ENCODE assay signal across 21 mouse cellular contexts in the genomic region with DNA sequence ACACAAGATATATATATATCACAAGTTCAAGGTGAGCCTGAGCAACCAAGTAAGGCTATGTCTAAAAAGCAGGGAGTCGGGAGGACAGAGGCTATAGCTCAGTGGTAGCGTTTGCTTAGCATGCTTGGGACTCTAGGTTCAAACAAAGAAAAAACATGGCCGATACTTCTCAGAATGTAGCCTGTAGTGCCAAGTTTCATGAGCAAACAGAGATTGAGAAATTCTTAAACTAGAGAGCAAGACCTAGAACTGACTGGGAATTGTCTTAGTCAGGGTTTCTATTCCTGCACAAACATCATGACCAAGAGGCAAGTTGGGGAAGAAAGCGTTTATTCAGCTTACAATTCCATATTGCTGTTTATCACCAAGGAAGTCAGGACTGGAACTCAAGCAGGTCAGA. TPM values are rescaled to one million over a fixed set of nuclear protein-coding genes. Genes with fewer than 3 reads are reported as not detected.
DNase-seq lines count a peak whose midpoint lies in the region; ATAC-seq and TF ChIP-seq lines count a peak whose summit lies in the region.
"Had no signal": no experiment of that assay in that cellular context is flagged by ENCODE, and none has a peak within 500 bp of the region (broad histone marks: within the 10 kb centered on the region; RNA-seq: fewer than 3 reads in every experiment).

No protein-coding gene starts in this region.

- no peak for TF ChIP-seq POLR2A in liver, adult 2 months (IDR thresholded peaks at IDR 0.05; ENCODE audit: extremely low read depth, insufficient read depth, low read length)

- no peak for TF ChIP-seq CTCF in liver, adult 2 months (IDR thresholded peaks at IDR 0.05; ENCODE audit: low read depth, low read length)
- no peak for TF ChIP-seq CTCF in liver, postnatal 0 days (IDR thresholded peaks at IDR 0.05; ENCODE audit: low read depth)
- TF ChIP-seq CTCF in lung, postnatal 0 days (IDR thresholded peaks at IDR 0.05): no peak

- H3K27me3 ChIP-seq in liver, adult 2 months (ENCODE audit: control insufficient read depth, insufficient read depth, low read length): no peaks in the 10 kb centered on the region
- H3K27me3 ChIP-seq in liver, postnatal 0 days (ENCODE audit: insufficient read depth, low read length): no peaks in the 10 kb centered on the region
- no peaks in the 10 kb centered on the region for H3K27me3 ChIP-seq in lung, postnatal 0 days (replicated peaks; ENCODE audit: insufficient read depth, low read length)
- H3K27me3 ChIP-seq: embryonic facial prominence, embryonic 12.5 days; forebrain, embryonic 15.5 days had no signal

- DNase-seq in liver, adult 2 months (ENCODE audit: extremely low read depth, low read depth, low spot score): peak; percentile 75
- DNase-seq in liver, postnatal 0 days: no peak
- DNase-seq in lung, postnatal 0 days (ENCODE audit: low spot score): peak; percentile 80
- no peak for DNase-seq in lung, postnatal 14 days
- peak; percentile 9 for DNase-seq in adipocyte (ENCODE audit: low spot score)
- DNase-seq in thymus, postnatal 4 days: no peak
- DNase-seq: adrenal gland, adult 8-10 months; adrenal gland, postnatal 14 days; adrenal gland, postnatal 36 days; cerebellum, adult 11-12 months; cerebellum, adult 2 months; cerebellum, adult 9-10 months; cerebellum, postnatal 10 days; cerebellum, postnatal 25 days; forebrain, postnatal 0 days had no signal

- no peaks in the 10 kb centered on the region for H3K9me3 ChIP-seq in liver, postnatal 0 days (ENCODE audit: low read length)
- no peaks in the 10 kb centered on the region for H3K9me3 ChIP-seq in lung, postnatal 0 days (ENCODE audit: low read length)
- H3K9me3 ChIP-seq: embryonic facial prominence, embryonic 10.5 days; embryonic facial prominence, embryonic 12.5 days; forebrain, embryonic 13.5 days; forebrain, embryonic 15.5 days had no signal

- TF ChIP-seq EP300 in liver, postnatal 0 days (IDR thresholded peaks at IDR 0.05; ENCODE audit: low read depth): no peak
- no peak for TF ChIP-seq EP300 in lung, postnatal 0 days (IDR thresholded peaks at IDR 0.05)

- H3K79me2 ChIP-seq in liver, adult 2 months (ENCODE audit: control insufficient read depth, insufficient read depth, low read length): 0 out of 2 replicates have a peak, but pooled peaks cover 2% of the 10 kb centered on the region

- WGBS in liver, adult 2 months: 21% methylated on average over 4 of the region's 4 CpGs
- 71% methylated on average over 4 of the region's 4 CpGs for whole genome bisulfite sequencing in liver, postnatal 0 days (ENCODE audit: insufficient replicate concordance)
- 54% methylated on average over 4 of the region's 4 CpGs for WGBS in lung, postnatal 0 days

- H3K4me1 ChIP-seq in liver, adult 2 months (ENCODE audit: control insufficient read depth, insufficient read depth, low read length): 0 out of 2 replicates have a peak, but pooled peaks cover 2% of the 10 kb centered on the region
- H3K4me1 ChIP-seq in liver, postnatal 0 days (ENCODE audit: insufficient read depth): peaks cover 10% of the 10 kb centered on the region
- peaks cover 6% of the 10 kb centered on the region; the same call in 1 of the 2 replicates for H3K4me1 ChIP-seq in lung, postnatal 0 days (ENCODE audit: insufficient read depth, low read depth, low read length)

- H3K4me2 ChIP-seq in liver, postnatal 0 days (ENCODE audit: low read depth, low read length): no peak overlapping the region
- no peak overlapping the region for H3K4me2 ChIP-seq in lung, postnatal 0 days (replicated peaks; ENCODE audit: low read depth, low read length)
- H3K4me2 ChIP-seq: embryonic facial prominence, embryonic 12.5 days; forebrain, embryonic 13.5 days; forebrain, embryonic 15.5 days had no signal

- H3K9ac ChIP-seq in liver, adult 2 months (ENCODE audit: low read depth, low read length): no peak overlapping the region
- no peak overlapping the region for H3K9ac ChIP-seq in liver, postnatal 0 days (replicated peaks)
- H3K9ac ChIP-seq in lung, postnatal 0 days (replicated peaks; ENCODE audit: low read depth): no peak overlapping the region
- H3K9ac ChIP-seq: embryonic facial prominence, embryonic 12.5 days; forebrain, embryonic 13.5 days; forebrain, embryonic 15.5 days; forebrain, postnatal 0 days had no signal

- ATAC-seq in liver, postnatal 0 days: no peak
- no peak for ATAC-seq in lung, postnatal 0 days
- ATAC-seq: activated CD4-positive, CD25-positive, alpha-beta regulatory T cell, adult 4 months; forebrain, embryonic 13.5 days; forebrain, embryonic 15.5 days; forebrain, postnatal 0 days; Patski had no signal

- H3K27ac ChIP-seq in liver, adult 2 months (replicated peaks; ENCODE audit: insufficient read depth, low read depth, low read length): no peak overlapping the region
- no peak overlapping the region for H3K27ac ChIP-seq in liver, postnatal 0 days (ENCODE audit: low read depth)
- H3K27ac ChIP-seq in lung, postnatal 0 days (ENCODE audit: low read length): no peak overlapping the region
- H3K27ac ChIP-seq: embryonic facial prominence, embryonic 10.5 days; embryonic facial prominence, embryonic 12.5 days; forebrain, embryonic 13.5 days; forebrain, embryonic 15.5 days had no signal

- H3K36me3 ChIP-seq in liver, adult 2 months (ENCODE audit: control insufficient read depth, insufficient read depth, low read length): no peaks in the 10 kb centered on the region
- no peaks in the 10 kb centered on the region for H3K36me3 ChIP-seq in liver, postnatal 0 days (replicated peaks; ENCODE audit: insufficient read depth, low read length)
- H3K36me3 ChIP-seq in lung, postnatal 0 days (ENCODE audit: insufficient read depth, low read length): no peaks in the 10 kb centered on the region
- H3K36me3 ChIP-seq: embryonic facial prominence, embryonic 10.5 days; embryonic facial prominence, embryonic 12.5 days; forebrain, embryonic 15.5 days had no signal

- H3K4me3 ChIP-seq in liver, adult 2 months (ENCODE audit: insufficient read depth, low read depth, low read length): no peak overlapping the region
- no peak overlapping the region for H3K4me3 ChIP-seq in liver, postnatal 0 days (ENCODE audit: low read depth, low read length)
- no peak overlapping the region for H3K4me3 ChIP-seq in lung, postnatal 0 days (ENCODE audit: low read depth, low read length)
- H3K4me3 ChIP-seq: embryonic facial prominence, embryonic 10.5 days; embryonic facial prominence, embryonic 12.5 days; forebrain, embryonic 13.5 days; forebrain, embryonic 15.5 days had no signal

RNA-seq across cellular contexts. Expression of gene Tbcel, which starts 31.4 kb away (rescaled TPM):
- total RNA-seq in liver, adult 2 months (2014; rRNA removed): 28.6 and 34.3 TPM in 2 replicates
- 22.2 and 24.4 TPM in 2 replicates for polyA plus RNA-seq in liver, adult 2 months (2012; rRNA removed)
- polyA plus RNA-seq in liver, postnatal 0 days (2015; fragmentation: Nextera tagmentation; extraction: Ambion mirVana): 7.0 and 7.6 TPM in 2 replicates
- 7.9 and 9.0 TPM in 2 replicates for polyA plus RNA-seq in lung, postnatal 0 days (2015; fragmentation: Nextera tagmentation; extraction: Ambion mirVana)

Comparison
In these comparisons a context has a peak if more than half of its experiments do, and no peak if none do; other contexts are left out.
1. DNase-seq: peak in liver, adult 2 months (single experiment), lung, postnatal 0 days (single experiment) and adipocyte (single experiment); none in liver, postnatal 0 days (single experiment), lung, postnatal 14 days (single experiment) and thymus, postnatal 4 days (single experiment).